Mouse (Mus musculus) myocyte (in vitro differentiated cells): ENCODE measurements around the gene Fxyd1. TPM values are rescaled to one million over a fixed set of nuclear protein-coding genes. Genes with fewer than 3 reads are reported as not detected.
A peak's percentile ranks its signal among the peaks of the same experiment; 100 is the strongest.

Experiments
- H3K27me3 ChIP-seq: one replicate; pipeline ENCODE4 v1.6.1; 2011; ENCODE audit not compliant: control insufficient read depth, insufficient read depth, insufficient read length
- H3K36me3 ChIP-seq: one replicate; pipeline ENCODE4 v1.6.1; 2011; ENCODE audit not compliant: control insufficient read depth, insufficient read depth
- H3K4me2 ChIP-seq: one replicate; pipeline ENCODE4 v1.6.1; 2011; ENCODE audit warnings: low read depth, control low read depth
- H3K4me3 ChIP-seq: one replicate; pipeline ENCODE4 v1.5.1; 2011; ENCODE audit warnings: mild to moderate bottlenecking, control low read depth, moderate library complexity
- H3K79me2 ChIP-seq: one replicate; pipeline ENCODE4 v1.6.1; 2011; ENCODE audit not compliant: control insufficient read depth, insufficient read depth
- H3ac ChIP-seq: one replicate; pipeline ENCODE4 v1.6.1; 2011; ENCODE audit not compliant: control insufficient read depth, insufficient read length
- CEBPB ChIP-seq: IDR thresholded peaks from 2 replicates; pipeline ENCODE4 v1.6.1; 2011; ENCODE audit warnings: mild to moderate bottlenecking, moderate library complexity; ENCODE audit not compliant: poor library complexity, insufficient read depth, severe bottlenecking
- E2F4 ChIP-seq: IDR thresholded peaks from one replicate; pipeline ENCODE4 v1.6.1; 2011; ENCODE audit warnings: mild to moderate bottlenecking, control low read depth, moderate library complexity; ENCODE audit not compliant: insufficient read depth
- MAX ChIP-seq: IDR thresholded peaks from one replicate; pipeline ENCODE4 v1.6.1; 2011; ENCODE audit warnings: low read depth, mild to moderate bottlenecking, control low read depth
- MYOD1 ChIP-seq, 3 experiments: IDR thresholded peaks; one replicate each; pipeline ENCODE4 v1.6.1; 2011; ENCODE audit warnings: control low read depth in 2 of 3, low read depth in 2 of 3, mild to moderate bottlenecking in 2 of 3, moderate library complexity in 1 of 3; ENCODE audit not compliant: insufficient read length in 2 of 3, control insufficient read depth in 1 of 3
- MYOG ChIP-seq, 3 experiments: IDR thresholded peaks; one replicate each; pipeline ENCODE4 v1.6.1; 2011; ENCODE audit warnings: control low read depth in 2 of 3, low read depth in 2 of 3, mild to moderate bottlenecking in 2 of 3; ENCODE audit not compliant: insufficient read length in 2 of 3, control insufficient read depth in 1 of 3, insufficient read depth in 1 of 3
- POLR2A ChIP-seq: IDR thresholded peaks from one replicate; pipeline ENCODE4 v1.6.1; 2011; ENCODE audit warnings: low read depth, mild to moderate bottlenecking, control low read depth, moderate library complexity; ENCODE audit not compliant: insufficient read length
- POLR2AphosphoS2 ChIP-seq: IDR thresholded peaks from one replicate; pipeline ENCODE4 v1.6.1; 2011; ENCODE audit warnings: low read depth, control low read depth; ENCODE audit not compliant: insufficient read length
- REST ChIP-seq: IDR thresholded peaks from one replicate; pipeline ENCODE4 v1.6.1; 2011; ENCODE audit warnings: mild to moderate bottlenecking, control low read depth, moderate library complexity; ENCODE audit not compliant: insufficient read depth, insufficient read length
- SRF ChIP-seq: IDR thresholded peaks from one replicate; pipeline ENCODE4 v1.6.1; 2011; ENCODE audit warnings: low read depth; ENCODE audit not compliant: control insufficient read depth, insufficient read length
- TCF12 ChIP-seq: IDR thresholded peaks from one replicate; pipeline ENCODE4 v1.6.1; 2011; ENCODE audit warnings: mild to moderate bottlenecking, control low read depth; ENCODE audit not compliant: poor library complexity, insufficient read depth, severe bottlenecking
- TCF3 ChIP-seq: IDR thresholded peaks from one replicate; pipeline ENCODE4 v1.6.1; 2011; ENCODE audit warnings: low read depth, control low read depth; ENCODE audit not compliant: insufficient read length
- USF1 ChIP-seq: IDR thresholded peaks from one replicate; pipeline ENCODE4 v1.6.1; 2011; ENCODE audit warnings: low read depth, mild to moderate bottlenecking, control low read depth, moderate library complexity
- polyA plus RNA-seq: library from polyadenylated mRNA; unstranded; fragments of >200 nt; fragmentation: generic; extraction: Trizol; gene quantifications from one replicate; pipeline ENCODE4 v1.2.1, GENCODE M21; 2012; ENCODE audit warnings: missing spikeins

The Fxyd1 gene
- polyA plus RNA-seq, 1 experiment = 8.4 TPM

GRCm38 (mm10) chr7:31030717-31031116 lies 26.3 kb downstream of the Fxyd1 start:
- Histone ChIP-seq H3K4me3 (no peak overlapping the region), H3K4me2 (no peak overlapping the region), H3K27me3 (no peaks in the 10 kb centered on the region), H3K36me3 (no peaks in the 10 kb centered on the region), H3K79me2 (no peaks in the 10 kb centered on the region), H3ac (no peak overlapping the region)
- no peak for TF ChIP-seq POLR2AphosphoS2
- TF ChIP-seq CEBPB = no peak
- TF ChIP-seq E2F4 = no peak
- TF ChIP-seq SRF = no peak
- TF ChIP-seq USF1 = no peak
- TF ChIP-seq TCF12 = no peak
- TF ChIP-seq MYOG (IDR thresholded peaks at IDR 0.05; ENCODE audit: control insufficient read depth in 1 of 3, insufficient read depth in 1 of 3, insufficient read length in 2 of 3, low read depth in 2 of 3) = no peak
- TF ChIP-seq POLR2A = no peak

GRCm38 (mm10) chr7:31028609-31029008 lies 28.4 kb downstream of the Fxyd1 start:
- Histone ChIP-seq H3K79me2 (no peaks in the 10 kb centered on the region), H3K4me2 (no peak overlapping the region), H3K36me3 (no peaks in the 10 kb centered on the region), H3K4me3 (no peak overlapping the region), H3ac (no peak overlapping the region), H3K27me3 (no peaks in the 10 kb centered on the region)
- TF ChIP-seq REST (no peak), POLR2A (no peak), E2F4 (no peak)

DNA sequence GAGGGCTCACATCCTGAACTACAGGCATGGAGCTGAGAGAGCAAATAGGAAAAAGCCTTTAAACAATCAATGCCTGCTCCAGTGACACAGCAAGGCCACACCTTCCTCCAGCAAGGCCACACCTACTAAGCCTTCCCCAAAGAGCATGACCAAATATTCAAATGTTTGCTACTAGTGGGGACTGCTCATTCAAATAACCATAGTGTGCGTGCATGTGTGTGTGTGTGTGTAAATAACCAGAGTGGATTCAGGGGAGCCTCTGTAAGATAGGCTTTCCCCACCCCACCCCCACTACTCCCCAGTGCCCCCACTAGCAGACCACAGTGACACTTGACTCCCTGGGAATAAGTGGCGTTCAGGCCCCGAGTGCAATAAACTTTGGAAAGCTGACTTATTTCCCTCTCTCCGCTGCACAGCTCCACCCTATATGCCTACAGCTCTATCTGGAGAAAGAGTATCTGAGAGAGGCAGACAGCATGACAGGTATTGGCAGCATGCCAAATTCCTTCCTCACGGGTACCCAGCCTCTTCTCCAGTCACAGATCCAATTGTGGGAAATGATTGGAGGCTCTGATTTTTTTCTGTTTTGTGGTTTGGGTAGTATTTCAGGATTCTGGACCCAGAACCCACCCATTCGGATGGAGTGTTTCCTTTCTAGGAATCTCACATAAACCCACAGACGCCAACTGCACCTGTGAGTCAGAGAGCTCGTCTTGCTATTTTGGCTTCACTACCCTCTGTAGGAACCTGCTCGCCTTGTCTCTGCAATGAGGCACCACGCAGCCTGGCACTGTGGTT lies 39.7 kb downstream of the Fxyd1 start:
- no peak overlapping the region for H3ac ChIP-seq
- H3K79me2 ChIP-seq = no peaks in the 10 kb centered on the region
- no peaks in the 10 kb centered on the region for H3K36me3 ChIP-seq
- TF ChIP-seq CEBPB (no peak), POLR2A (no peak), MAX (no peak), MYOD1 (IDR thresholded peaks at IDR 0.05; ENCODE audit: control insufficient read depth in 1 of 3, insufficient read length in 2 of 3, low read depth in 2 of 3) (peak in 2 of 3 experiments; percentile 67 to 82), TCF12 (peak; percentile 43), TCF3 (no peak), E2F4 (no peak), MYOG (IDR thresholded peaks at IDR 0.05; ENCODE audit: control insufficient read depth in 1 of 3, insufficient read depth in 1 of 3, insufficient read length in 2 of 3, low read depth in 2 of 3) (peak; percentile 41 to 86 (median 76)), REST (no peak)
- peak overlapping the region; percentile 60 for H3K4me2 ChIP-seq
- H3K27me3 ChIP-seq = no peaks in the 10 kb centered on the region
- H3K4me3 ChIP-seq = no peak overlapping the region

GRCm38 (mm10) chr7:31012971-31013370 lies 44.0 kb downstream of the Fxyd1 start:
- no peak overlapping the region for H3K4me2 ChIP-seq
- H3K4me3 ChIP-seq = no peak overlapping the region
- no peak overlapping the region for H3ac ChIP-seq
- no peaks in the 10 kb centered on the region for H3K79me2 ChIP-seq
- H3K36me3 ChIP-seq = no peaks in the 10 kb centered on the region
- no peaks in the 10 kb centered on the region for H3K27me3 ChIP-seq
- TF ChIP-seq MYOD1 (IDR thresholded peaks at IDR 0.05; ENCODE audit: control insufficient read depth in 1 of 3, insufficient read length in 2 of 3, low read depth in 2 of 3) (no peak), TCF12 (no peak), SRF (no peak), POLR2A (no peak), REST (no peak), CEBPB (no peak), E2F4 (no peak), USF1 (no peak), MAX (no peak), MYOG (IDR thresholded peaks at IDR 0.05; ENCODE audit: control insufficient read depth in 1 of 3, insufficient read depth in 1 of 3, insufficient read length in 2 of 3, low read depth in 2 of 3) (no peak), POLR2AphosphoS2 (no peak), TCF3 (no peak)

DNA sequence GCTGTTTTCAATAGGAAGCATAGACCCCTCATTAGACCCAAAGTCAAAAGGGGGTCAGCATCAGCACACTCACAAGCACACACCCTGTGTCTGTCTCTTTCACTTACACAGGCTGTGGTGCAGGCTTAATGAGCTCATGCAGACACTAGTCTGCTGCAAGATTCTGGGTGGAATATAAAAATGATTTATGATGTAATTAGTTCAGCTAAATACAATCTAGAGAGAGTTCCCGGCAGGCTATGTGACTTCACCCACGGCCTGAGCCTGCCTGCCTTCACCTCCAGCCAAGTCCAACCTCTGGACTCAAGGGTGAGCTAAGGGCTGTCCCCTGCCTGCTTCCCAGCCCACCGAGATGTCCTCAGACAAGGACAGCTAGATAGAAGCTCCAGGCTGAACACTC lies 48.1 kb downstream of the Fxyd1 start:
- Histone ChIP-seq H3K79me2 (no peaks in the 10 kb centered on the region), H3K4me2 (no peak overlapping the region), H3K36me3 (no peaks in the 10 kb centered on the region), H3K27me3 (no peaks in the 10 kb centered on the region), H3ac (no peak overlapping the region), H3K4me3 (no peak overlapping the region)
- TF ChIP-seq E2F4 (no peak), POLR2A (no peak), MYOG (IDR thresholded peaks at IDR 0.05; ENCODE audit: control insufficient read depth in 1 of 3, insufficient read depth in 1 of 3, insufficient read length in 2 of 3, low read depth in 2 of 3) (no peak), MAX (no peak), SRF (no peak), TCF3 (no peak), REST (no peak), MYOD1 (IDR thresholded peaks at IDR 0.05; ENCODE audit: control insufficient read depth in 1 of 3, insufficient read length in 2 of 3, low read depth in 2 of 3) (no peak), TCF12 (no peak), USF1 (no peak), CEBPB (no peak), POLR2AphosphoS2 (no peak)
